Mouse (Mus musculus) kidney, postnatal 10 days (tissue): ENCODE data around the gene Pomt2.
A peak's percentile ranks its signal among the peaks of the same experiment; 100 is the strongest.

ENCODE experiments used
- DNase-seq: peaks from one replicate; pipeline ENCODE4 v3.0.0; 2021; ENCODE audit warnings: mixed read lengths

Gene Pomt2

GRCm38 (mm10) chr12:87127256-87127655, 20.5 kb downstream of the Pomt2 start:
- no peak for DNase-seq

- no peak for DNase-seq
Observed at GRCm38 (mm10) chr12:87121918-87122589, 25.7 kb downstream of the Pomt2 start.

GRCm38 (mm10) chr12:87107357-87107977, 40.3 kb downstream of the Pomt2 start:
- DNase-seq: no peak

GRCm38 (mm10) chr12:87104796-87105195, 43.0 kb downstream of the Pomt2 start:
- no peak for DNase-seq

- peak; percentile 30 for DNase-seq
Observed at GRCm38 (mm10) chr12:87103471-87103870, 44.3 kb downstream of the Pomt2 start.

GRCm38 (mm10) chr12:87102165-87102631, 45.6 kb downstream of the Pomt2 start, which contains the start of gene Ngb:
Gene Ngb, minus strand, starts transcription at chr12:87102539.
- peak; percentile 17 for DNase-seq

GRCm38 (mm10) chr12:87100331-87100730, 47.4 kb downstream of the Pomt2 start:
- DNase-seq: no peak

- no peak for DNase-seq
Observed at GRCm38 (mm10) chr12:87093671-87094070, 54.1 kb downstream of the Pomt2 start.

GRCm38 (mm10) chr12:87093249-87093648, 54.5 kb downstream of the Pomt2 start:
- DNase-seq: peak; percentile 22

GRCm38 (mm10) chr12:87091916-87092315, 55.9 kb downstream of the Pomt2 start:
- no peak for DNase-seq

- DNase-seq: peak; percentile 35
Observed at GRCm38 (mm10) chr12:87089701-87090100, 58.1 kb downstream of the Pomt2 start.

- no peak for DNase-seq
Observed at GRCm38 (mm10) chr12:87089255-87089654, 58.5 kb downstream of the Pomt2 start.

- DNase-seq: no peak
Observed at GRCm38 (mm10) chr12:87088331-87088730, 59.4 kb downstream of the Pomt2 start.

- no peak for DNase-seq
Observed at GRCm38 (mm10) chr12:87087236-87087635, 60.5 kb downstream of the Pomt2 start.

GRCm38 (mm10) chr12:87082797-87083196, 65.0 kb downstream of the Pomt2 start:
- no peak for DNase-seq

- no peak for DNase-seq
Observed at GRCm38 (mm10) chr12:87076610-87077009, 71.2 kb downstream of the Pomt2 start.

GRCm38 (mm10) chr12:87070520-87070919, 77.2 kb downstream of the Pomt2 start:
- DNase-seq: no peak

GRCm38 (mm10) chr12:87066429-87066828, 81.3 kb downstream of the Pomt2 start:
- peak; percentile 62 for DNase-seq

GRCm38 (mm10) chr12:87065446-87065845, 82.3 kb downstream of the Pomt2 start:
- DNase-seq: no peak

GRCm38 (mm10) chr12:87057066-87057465, 90.7 kb downstream of the Pomt2 start:
- peak; percentile 53 for DNase-seq
